ENCODE assay signal across 14 mouse cellular contexts in genomic region chr19:27328644-27329043, GRCm38 (mm10). TPM values are rescaled to one million over a fixed set of nuclear protein-coding genes. Genes with fewer than 3 reads are reported as not detected.
DNase-seq lines count a peak whose midpoint lies in the region; ATAC-seq and TF ChIP-seq lines count a peak whose summit lies in the region.
"Had no signal": no experiment of that assay in that cellular context is flagged by ENCODE, and none has a peak within 500 bp of the region (broad histone marks: within the 10 kb centered on the region; RNA-seq: fewer than 3 reads in every experiment).

No protein-coding gene starts in this region.

- no peaks in the 10 kb centered on the region for H3K27me3 ChIP-seq in liver, postnatal 0 days (ENCODE audit: insufficient read depth, low read length)
- H3K27me3 ChIP-seq in cerebellum, adult 2 months (ENCODE audit: control insufficient read depth, insufficient read depth, low read length): no peaks in the 10 kb centered on the region
- H3K27me3 ChIP-seq: forebrain, embryonic 15.5 days had no signal

- 0 out of 2 replicates have a peak overlapping the region, but pooled peaks have one; percentile 7 for H3K4me2 ChIP-seq in liver, postnatal 0 days (ENCODE audit: low read depth, low read length)
- H3K4me2 ChIP-seq: embryonic facial prominence, embryonic 13.5 days; forebrain, embryonic 15.5 days; heart, embryonic 11.5 days had no signal

- no peaks in the 10 kb centered on the region for H3K36me3 ChIP-seq in liver, postnatal 0 days (replicated peaks; ENCODE audit: insufficient read depth, low read length)
- H3K36me3 ChIP-seq: embryonic facial prominence, embryonic 13.5 days; forebrain, embryonic 15.5 days had no signal

- H3K4me3 ChIP-seq in liver, postnatal 0 days (ENCODE audit: low read depth, low read length): no peak overlapping the region
- no peak overlapping the region for H3K4me3 ChIP-seq in cerebellum, adult 2 months (replicated peaks; ENCODE audit: insufficient read depth, low read depth, low read length)
- H3K4me3 ChIP-seq: embryonic facial prominence, embryonic 13.5 days; forebrain, embryonic 15.5 days had no signal

- H3K27ac ChIP-seq in liver, postnatal 0 days (ENCODE audit: low read depth): no peak overlapping the region
- H3K27ac ChIP-seq in cerebellum, adult 2 months (ENCODE audit: insufficient read depth, low read length): no peak overlapping the region
- H3K27ac ChIP-seq: embryonic facial prominence, embryonic 13.5 days; forebrain, embryonic 15.5 days had no signal

- 52% methylated on average over 4 of the region's 4 CpGs for WGBS in liver, postnatal 0 days (ENCODE audit: insufficient replicate concordance)
- 91% methylated on average over 4 of the region's 4 CpGs for WGBS in cerebellum, adult 2 months

- no peaks in the 10 kb centered on the region for H3K9me3 ChIP-seq in liver, postnatal 0 days (ENCODE audit: low read length)
- H3K9me3 ChIP-seq: embryonic facial prominence, embryonic 13.5 days; forebrain, embryonic 15.5 days had no signal

- no peak overlapping the region for H3K9ac ChIP-seq in liver, postnatal 0 days (replicated peaks)
- H3K9ac ChIP-seq: embryonic facial prominence, embryonic 13.5 days; forebrain, embryonic 15.5 days had no signal

- TF ChIP-seq EP300 in liver, postnatal 0 days (IDR thresholded peaks at IDR 0.05; ENCODE audit: low read depth): peak; percentile 76

- no peaks in the 10 kb centered on the region for H3K4me1 ChIP-seq in liver, postnatal 0 days (ENCODE audit: insufficient read depth)
- no peaks in the 10 kb centered on the region for H3K4me1 ChIP-seq in cerebellum, adult 2 months (ENCODE audit: control insufficient read depth, insufficient read depth, low read length)

- peak; percentile 23; the same call in 1 of the 2 replicates for TF ChIP-seq CTCF in liver, postnatal 0 days (IDR thresholded peaks at IDR 0.05; ENCODE audit: low read depth)
- TF ChIP-seq CTCF in cerebellum, adult 2 months (IDR thresholded peaks at IDR 0.05; ENCODE audit: borderline replicate concordance, insufficient read depth, low read depth, low read length): no peak

- peak; percentile 4 to 12 for DNase-seq in kidney, postnatal 36 days
- DNase-seq in kidney, adult 8-10 months: no peak
- peak; percentile 46 for DNase-seq in gastrocnemius, postnatal 25 days
- peak; percentile 88 for DNase-seq in liver, postnatal 0 days
- peak; percentile 52 to 69 for DNase-seq in urinary bladder, postnatal 36 days (ENCODE audit: low spot score in 2 of 2)
- DNase-seq in retina, postnatal 1 day: no peak
- DNase-seq in cerebellum, adult 2 months: no peak
- DNase-seq: spleen, adult 18-20 months; thymus, postnatal 25 days had no signal

- ATAC-seq in liver, postnatal 0 days: peak; percentile 83
- ATAC-seq: forebrain, embryonic 15.5 days; midbrain, embryonic 16.5 days had no signal

- TF ChIP-seq POLR2A in cerebellum, adult 2 months (IDR thresholded peaks at IDR 0.05; ENCODE audit: borderline replicate concordance, insufficient read depth, low read length): no peak

RNA-seq across cellular contexts. Expression of gene Kcnv2, which starts 6.3 kb away (rescaled TPM):
- under 1 TPM; 0.05 TPM for total RNA-seq in gastrocnemius, postnatal 25 days (2021)
- not detected in 2 replicates for polyA plus RNA-seq in liver, postnatal 0 days (2015; fragmentation: Nextera tagmentation; extraction: Ambion mirVana)
- 0.21 TPM in 2 replicates for polyA plus RNA-seq in cerebellum, adult 2 months (2012; rRNA removed)
- total RNA-seq: neutrophil, adult 5-6 weeks had no signal

Comparison
In these comparisons a context has a peak if more than half of its experiments do, and no peak if none do; other contexts are left out.
1. DNase-seq: peak in kidney, postnatal 36 days (2 of 2), gastrocnemius, postnatal 25 days (single experiment), liver, postnatal 0 days (single experiment) and urinary bladder, postnatal 36 days (2 of 2); none in kidney, adult 8-10 months (0 of 2), retina, postnatal 1 day (single experiment) and cerebellum, adult 2 months (0 of 2).